Mouse (Mus musculus): ENCODE measurements around the gene Ugt1a9. TPM values are rescaled to one million over a fixed set of nuclear protein-coding genes. Genes with fewer than 3 reads are reported as not detected.

Ugt1a9 gene
- polyA plus RNA-seq, 1 experiment = not detected

- TF ChIP-seq GATA1 (IDR thresholded peaks at IDR 0.05; ENCODE audit: low read length) = no peak
Observed at GRCm38 (mm10) chr1:88213766-88214461, 143.3 kb downstream of the Ugt1a9 start.

DNA sequence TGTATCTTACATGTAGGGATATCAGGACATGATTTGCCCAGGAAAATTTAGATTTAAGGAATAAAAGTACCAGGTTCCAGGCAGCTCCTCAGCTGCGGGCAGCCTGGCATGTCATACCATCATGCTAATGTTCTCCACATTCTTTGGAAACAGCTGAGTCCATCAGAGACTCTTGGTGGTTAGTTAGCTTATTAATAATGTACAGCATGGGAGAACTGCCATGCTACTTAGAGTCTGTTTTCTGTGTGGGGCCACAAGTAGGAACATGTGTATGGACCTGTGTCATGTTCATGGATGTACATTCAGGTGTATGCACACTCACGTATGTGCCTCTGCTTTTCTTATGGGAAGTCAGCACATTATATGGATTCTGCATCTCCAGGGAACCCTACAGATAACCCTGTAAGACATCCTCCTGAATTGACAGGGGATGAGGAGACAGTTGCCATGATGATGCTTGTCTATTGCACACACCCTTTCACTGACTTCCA lies 143.9 kb downstream of the Ugt1a9 start:
- TF ChIP-seq GATA1 (IDR thresholded peaks at IDR 0.05; ENCODE audit: low read length) = no peak

DNA sequence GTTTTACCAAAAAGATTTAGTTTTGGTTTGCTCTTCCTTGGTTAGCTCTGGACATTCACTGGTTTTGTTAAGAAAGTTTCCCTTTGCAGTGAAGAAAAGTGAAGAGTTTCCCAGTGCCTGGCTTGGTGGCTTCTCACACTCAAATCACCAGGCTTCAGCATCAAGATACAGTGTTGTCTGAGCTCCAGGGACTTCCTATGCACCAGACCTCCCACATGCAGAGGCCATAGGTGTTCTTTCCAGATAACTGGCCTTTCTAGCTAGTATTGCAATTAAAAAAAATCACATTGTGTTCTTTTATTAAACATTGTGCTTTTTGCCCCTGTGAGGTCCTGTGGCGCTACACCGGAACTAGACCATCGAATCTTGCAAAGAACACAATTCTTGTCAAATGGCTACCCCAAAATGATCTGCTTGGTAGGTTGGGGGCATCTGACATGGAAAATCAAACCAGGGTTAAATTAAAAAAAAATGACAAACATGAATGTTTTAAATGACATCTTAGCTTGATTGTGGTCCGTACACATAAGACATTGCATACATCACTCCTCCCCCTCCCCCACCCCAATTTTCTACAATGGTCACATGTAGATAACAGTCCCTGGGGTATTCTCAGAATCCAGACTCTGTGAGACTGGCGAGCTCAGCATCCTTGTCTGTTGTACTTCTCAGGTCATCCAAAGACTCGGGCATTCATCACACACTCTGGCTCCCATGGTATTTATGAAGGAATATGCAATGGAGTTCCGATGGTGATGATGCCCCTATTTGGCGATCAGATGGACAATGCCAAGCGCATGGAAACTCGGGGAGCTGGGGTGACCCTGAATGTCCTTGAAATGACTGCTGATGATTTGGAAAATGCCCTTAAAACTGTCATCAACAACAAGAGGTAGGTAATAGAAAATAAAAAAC lies 145.1 kb downstream of the Ugt1a9 start:
- TF ChIP-seq GATA1 (IDR thresholded peaks at IDR 0.05; ENCODE audit: low read length) = no peak

DNA sequence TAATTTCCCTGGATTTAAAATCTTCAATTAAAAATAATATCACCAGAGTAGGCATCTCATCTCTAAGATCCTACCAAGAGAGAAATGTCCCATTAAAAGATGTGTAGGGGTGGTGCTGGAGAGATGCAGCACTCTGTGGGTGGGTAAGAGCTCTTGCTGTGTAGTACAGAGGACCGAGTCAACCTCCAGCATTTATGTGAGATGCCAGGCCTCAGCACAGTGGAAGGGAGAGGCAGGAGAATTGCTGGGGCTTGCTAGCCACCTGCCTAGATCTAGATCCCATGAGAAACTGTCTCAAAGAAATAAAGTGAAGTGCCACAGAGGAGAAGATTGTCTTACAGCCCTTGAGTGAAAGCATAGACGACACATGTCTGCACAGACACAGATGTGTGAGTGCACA lies 146.0 kb downstream of the Ugt1a9 start:
- no peak for TF ChIP-seq GATA1 (IDR thresholded peaks at IDR 0.05; ENCODE audit: low read length)

- no peak for TF ChIP-seq GATA1 (IDR thresholded peaks at IDR 0.05; ENCODE audit: low read length)
Observed at GRCm38 (mm10) chr1:88217144-88217543, 146.5 kb downstream of the Ugt1a9 start.

DNA sequence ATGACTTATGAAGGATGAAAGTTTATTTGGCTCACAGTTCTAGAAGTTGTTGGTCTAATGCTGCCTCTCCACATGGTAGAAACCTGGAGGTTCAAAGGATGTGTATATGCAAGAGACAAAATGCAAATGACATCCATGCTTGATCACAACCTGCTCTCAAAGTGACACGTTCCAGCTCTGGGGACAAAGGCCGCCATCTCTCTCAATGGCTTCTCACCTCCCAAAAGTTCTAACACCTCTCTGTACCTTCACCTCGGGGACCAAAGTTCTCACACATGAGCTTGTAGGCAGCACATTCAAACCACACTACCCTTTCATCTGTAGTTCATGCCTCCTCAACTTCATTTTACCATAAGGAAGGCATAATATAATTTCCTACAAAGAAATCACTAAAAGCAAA lies 147.0 kb downstream of the Ugt1a9 start:
- no peak for TF ChIP-seq GATA1 (IDR thresholded peaks at IDR 0.05; ENCODE audit: low read length)

GRCm38 (mm10) chr1:88218051-88218450 lies 147.5 kb downstream of the Ugt1a9 start:
- TF ChIP-seq GATA1 (IDR thresholded peaks at IDR 0.05; ENCODE audit: low read length) = no peak

- TF ChIP-seq GATA1 (IDR thresholded peaks at IDR 0.05; ENCODE audit: low read length) = no peak
Observed at GRCm38 (mm10) chr1:88218591-88218990, 148.0 kb downstream of the Ugt1a9 start.

DNA sequence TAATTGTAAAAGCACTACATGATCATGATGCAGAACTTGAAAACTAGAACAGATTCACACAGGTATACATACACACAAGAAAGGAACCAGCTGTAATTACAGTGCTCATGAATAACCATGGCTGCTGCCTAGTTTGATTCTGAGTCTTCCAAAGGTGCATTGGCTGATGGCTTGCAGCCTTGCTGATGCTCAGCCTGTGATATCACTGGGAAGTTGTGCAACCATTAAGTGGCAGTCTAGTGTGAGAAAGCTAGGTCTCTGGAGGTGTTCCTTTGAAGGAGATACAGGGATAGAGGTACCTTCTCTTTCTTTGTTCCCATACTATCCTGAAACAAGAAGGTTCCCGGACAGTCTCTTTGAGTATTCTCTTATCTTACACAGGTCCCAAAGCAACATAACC lies 148.5 kb downstream of the Ugt1a9 start:
- no peak for TF ChIP-seq GATA1 (IDR thresholded peaks at IDR 0.05; ENCODE audit: low read length)

DNA sequence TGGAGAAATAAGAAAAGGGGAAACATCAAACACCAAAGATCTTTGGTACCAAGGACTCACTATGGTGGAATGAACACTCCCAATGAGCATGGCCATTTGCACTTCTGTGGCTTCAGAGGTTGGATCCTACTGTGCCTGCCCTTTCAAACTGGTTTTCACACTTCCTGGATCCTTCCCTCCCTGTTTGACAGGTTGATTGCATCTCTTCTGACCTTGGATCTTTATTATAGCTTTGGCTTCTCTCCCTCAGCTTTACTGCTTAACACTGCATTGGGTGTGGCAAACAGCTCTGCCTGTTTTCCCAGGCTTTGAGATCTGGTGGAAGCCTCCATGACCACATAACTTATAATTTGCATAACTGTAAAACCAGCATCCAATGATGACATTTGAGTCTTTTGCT lies 149.7 kb downstream of the Ugt1a9 start:
- TF ChIP-seq GATA1 (IDR thresholded peaks at IDR 0.05; ENCODE audit: low read length) = no peak

DNA sequence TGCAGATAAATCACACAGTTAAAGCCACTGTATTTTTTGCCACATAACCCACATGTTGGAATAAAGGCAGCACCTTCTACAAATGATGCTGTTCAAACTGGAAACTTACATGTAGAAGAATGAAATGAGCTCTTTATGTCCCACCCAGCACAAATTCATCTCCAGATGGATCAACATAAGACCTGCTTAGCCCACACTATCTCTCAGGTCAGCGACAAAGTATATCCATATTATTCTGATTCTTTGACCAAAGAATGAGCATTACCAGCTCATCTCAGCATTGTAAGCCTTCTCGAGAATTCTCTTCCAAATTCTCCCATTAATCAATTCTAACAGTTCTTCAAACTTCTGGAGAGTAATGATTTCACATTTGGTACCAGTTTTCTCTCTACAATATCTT lies 151.6 kb downstream of the Ugt1a9 start:
- no peak for TF ChIP-seq GATA1 (IDR thresholded peaks at IDR 0.05; ENCODE audit: low read length)

GRCm38 (mm10) chr1:88223591-88223990 lies 153.0 kb downstream of the Ugt1a9 start:
- no peak for TF ChIP-seq GATA1 (IDR thresholded peaks at IDR 0.05; ENCODE audit: low read length)

GRCm38 (mm10) chr1:88224029-88224776 lies 153.6 kb downstream of the Ugt1a9 start:
- no peak for TF ChIP-seq GATA1 (IDR thresholded peaks at IDR 0.05; ENCODE audit: low read length)

- no peak for TF ChIP-seq GATA1 (IDR thresholded peaks at IDR 0.05; ENCODE audit: low read length)
Observed at GRCm38 (mm10) chr1:88225741-88226140, 155.1 kb downstream of the Ugt1a9 start.

DNA sequence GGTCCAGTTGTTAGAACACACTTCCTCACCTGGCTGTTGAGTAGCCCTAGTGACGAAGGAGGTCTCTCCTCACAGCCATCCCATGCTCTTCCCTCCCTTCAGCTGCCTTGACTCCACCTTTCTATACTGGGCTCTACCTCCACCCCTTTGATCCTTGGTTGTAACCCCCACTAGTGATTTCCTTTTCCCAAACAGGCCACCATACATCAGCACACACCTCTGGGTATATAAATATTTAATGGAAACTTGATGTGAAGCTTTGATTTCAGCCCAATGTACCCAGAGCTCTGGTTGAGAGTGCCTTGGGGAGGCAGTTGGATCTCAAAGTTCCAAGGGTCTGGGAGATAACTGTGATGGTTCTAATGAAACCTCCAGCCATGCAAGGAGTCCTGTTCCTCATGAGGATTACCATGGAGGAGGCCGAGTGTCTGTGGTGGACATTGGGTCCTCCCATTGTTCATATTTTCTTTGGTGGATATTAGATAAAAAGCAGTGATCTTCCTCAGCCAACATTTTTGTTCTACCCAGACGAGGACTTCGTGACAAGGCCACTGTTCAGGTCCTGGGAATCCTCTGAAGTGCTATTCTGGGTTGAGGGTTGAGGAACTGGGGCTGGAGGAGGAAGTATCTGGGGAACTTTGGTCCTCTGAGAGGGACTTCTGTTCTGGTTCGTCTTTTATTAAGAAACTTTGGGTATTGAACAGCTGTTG lies 156.2 kb downstream of the Ugt1a9 start, which contains the start of gene Mroh2a:
Gene Mroh2a, plus strand, starts transcription at position 317 of the 710 bp plus-strand sequence.
- no peak for TF ChIP-seq GATA1 (IDR thresholded peaks at IDR 0.05; ENCODE audit: low read length)
